Mouse (Mus musculus): ENCODE measurements around the gene Nphp4. TPM values are rescaled to one million over a fixed set of nuclear protein-coding genes. Genes with fewer than 3 reads are reported as not detected.

Nphp4 gene
- polyA plus RNA-seq, 1 experiment from 2014 or later = 5.5 TPM

DNA sequence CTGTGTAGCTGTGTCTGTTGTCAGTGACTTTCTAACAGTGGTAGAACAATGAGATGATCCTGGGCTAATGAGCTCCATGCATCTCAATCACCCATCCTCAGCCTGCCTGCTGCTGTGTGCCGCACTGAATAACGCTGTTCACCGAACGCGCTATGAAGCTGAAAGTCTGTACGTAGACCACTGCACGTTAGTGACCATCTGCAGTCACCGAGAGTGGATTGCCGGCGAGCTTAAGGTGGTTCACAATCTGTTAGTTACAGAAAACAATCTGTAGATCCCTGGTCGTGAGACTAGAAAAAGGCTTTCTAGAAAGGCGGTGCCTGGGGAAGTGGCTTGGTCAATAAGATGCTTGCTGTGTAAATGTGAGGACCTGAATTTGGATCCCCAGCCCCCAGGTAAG is 22.4 kb upstream of the Nphp4 start:
- H3K36me3 ChIP-seq = no peaks in the 10 kb centered on the region
- no peak overlapping the region for H3K4me2 ChIP-seq (replicated peaks)
- H3K27me3 ChIP-seq = no peaks in the 10 kb centered on the region
- H3K27ac ChIP-seq (replicated peaks) = 0 out of 2 replicates have a peak overlapping the region, but pooled peaks have one; percentile 34
- no peak overlapping the region for H3K4me3 ChIP-seq
- peaks cover 5% of the 10 kb centered on the region; the same call in 1 of the 2 replicates for H3K4me1 ChIP-seq
- no peak for ATAC-seq (replicated peaks)
- no peak overlapping the region for H3K9ac ChIP-seq (replicated peaks)
- WGBS = 82% methylated on average over 12 of the region's 12 CpGs
- H3K9me3 ChIP-seq = no peaks in the 10 kb centered on the region

GRCm38 (mm10) chr4:152456609-152457008 is 19.9 kb upstream of the Nphp4 start:
- peaks cover 5% of the 10 kb centered on the region; the same call in 1 of the 2 replicates for H3K4me1 ChIP-seq
- H3K27ac ChIP-seq (replicated peaks) = peak overlapping the region; percentile 40; the same call in 1 of the 2 replicates
- no peaks in the 10 kb centered on the region for H3K27me3 ChIP-seq
- H3K4me2 ChIP-seq (replicated peaks) = no peak overlapping the region
- H3K36me3 ChIP-seq = no peaks in the 10 kb centered on the region
- no peak overlapping the region for H3K4me3 ChIP-seq
- WGBS = 81% methylated on average over 18 of the region's 18 CpGs
- no peak overlapping the region for H3K9ac ChIP-seq (replicated peaks)
- H3K9me3 ChIP-seq = no peaks in the 10 kb centered on the region
- no peak for ATAC-seq (replicated peaks)

DNA sequence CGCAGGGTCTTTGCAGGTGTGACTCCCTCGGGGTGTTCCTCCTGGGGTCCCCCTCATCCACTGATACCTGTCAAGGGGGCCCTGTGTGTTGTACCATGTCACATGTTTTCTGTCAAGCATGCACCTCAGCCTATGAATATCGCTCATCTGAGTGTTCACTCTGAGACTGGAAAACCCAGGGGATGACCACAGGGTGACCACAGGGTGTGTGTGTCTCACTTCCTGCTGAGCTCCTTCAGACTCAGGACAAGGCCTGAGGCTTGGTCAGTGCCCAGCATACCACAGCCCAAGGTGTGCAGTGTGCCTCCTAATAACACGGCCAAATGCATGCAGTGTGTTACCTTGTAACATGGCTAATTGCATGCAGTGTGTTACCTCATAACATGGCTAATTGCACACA is 18.8 kb upstream of the Nphp4 start:
- ATAC-seq (replicated peaks) = no peak
- no peak overlapping the region; the same call in 1 of the 2 replicates for H3K27ac ChIP-seq (replicated peaks)

GRCm38 (mm10) chr4:152462516-152462915 is 14.0 kb upstream of the Nphp4 start:
- no peak overlapping the region for H3K4me2 ChIP-seq (replicated peaks)
- no peak overlapping the region for H3K4me3 ChIP-seq
- WGBS = 85% methylated on average over 12 of the region's 12 CpGs
- H3K9me3 ChIP-seq = no peaks in the 10 kb centered on the region
- H3K27me3 ChIP-seq = no peaks in the 10 kb centered on the region
- no peak overlapping the region for H3K27ac ChIP-seq (replicated peaks)
- peaks cover 11% of the 10 kb centered on the region for H3K4me1 ChIP-seq
- H3K9ac ChIP-seq (replicated peaks) = no peak overlapping the region
- H3K36me3 ChIP-seq = no peaks in the 10 kb centered on the region
- no peak for ATAC-seq (replicated peaks)

More for the DNA sequence above, 18.8 kb upstream of the Nphp4 start:
- 93% methylated on average over 4 of the region's 4 CpGs for WGBS
- Histone ChIP-seq H3K4me2 (replicated peaks) (no peak overlapping the region), H3K4me1 (peaks cover 5% of the 10 kb centered on the region; the same call in 1 of the 2 replicates), H3K9me3 (no peaks in the 10 kb centered on the region), H3K27me3 (no peaks in the 10 kb centered on the region), H3K4me3 (no peak overlapping the region), H3K9ac (replicated peaks) (no peak overlapping the region), H3K36me3 (no peaks in the 10 kb centered on the region)

GRCm38 (mm10) chr4:152463147-152463546 is 13.4 kb upstream of the Nphp4 start:
- no peak for ATAC-seq (replicated peaks)
- Histone ChIP-seq H3K4me2 (replicated peaks) (no peak overlapping the region), H3K36me3 (no peaks in the 10 kb centered on the region), H3K4me3 (no peak overlapping the region), H3K27me3 (no peaks in the 10 kb centered on the region), H3K9ac (replicated peaks) (no peak overlapping the region), H3K9me3 (no peaks in the 10 kb centered on the region), H3K4me1 (peaks cover 11% of the 10 kb centered on the region), H3K27ac (replicated peaks) (no peak overlapping the region)
- 89% methylated on average over 9 of the region's 9 CpGs for WGBS

GRCm38 (mm10) chr4:152465116-152465515 is 11.4 kb upstream of the Nphp4 start:
- WGBS = 4% methylated on average over 8 of the region's 8 CpGs
- Histone ChIP-seq H3K36me3 (no peaks in the 10 kb centered on the region), H3K27me3 (no peaks in the 10 kb centered on the region), H3K9me3 (no peaks in the 10 kb centered on the region), H3K4me1 (peaks cover 11% of the 10 kb centered on the region), H3K27ac (replicated peaks) (no peak overlapping the region; the same call in 1 of the 2 replicates), H3K9ac (replicated peaks) (no peak overlapping the region), H3K4me2 (replicated peaks) (no peak overlapping the region), H3K4me3 (no peak overlapping the region)
- peak; percentile 61; the same call in 1 of the 2 replicates for ATAC-seq (replicated peaks)

DNA sequence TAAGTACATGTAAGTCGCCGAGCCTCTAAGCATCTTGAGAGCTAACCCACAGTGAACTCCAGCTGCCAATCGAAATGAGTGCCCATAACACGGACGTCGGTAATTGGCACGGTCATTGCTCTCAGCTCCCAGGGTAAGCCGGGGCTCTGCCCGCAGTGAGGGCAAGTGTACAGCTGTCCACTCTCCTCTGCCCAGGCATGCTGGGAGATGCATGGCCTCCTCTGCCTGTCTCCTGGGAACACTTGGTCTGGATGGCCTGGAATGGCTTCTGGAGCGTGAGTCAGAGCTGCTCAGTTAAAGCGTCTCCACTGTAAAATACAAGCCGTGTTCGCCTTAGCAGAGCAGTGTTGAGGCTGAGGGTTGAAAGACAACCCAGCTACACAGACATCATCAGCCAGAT is 9.9 kb upstream of the Nphp4 start:
- H3K4me3 ChIP-seq = no peak overlapping the region
- H3K9ac ChIP-seq (replicated peaks) = no peak overlapping the region
- H3K36me3 ChIP-seq = no peaks in the 10 kb centered on the region
- WGBS = 85% methylated on average over 13 of the region's 13 CpGs
- peaks cover under 1% of the 10 kb centered on the region; the same call in 1 of the 2 replicates for H3K9me3 ChIP-seq
- H3K4me2 ChIP-seq (replicated peaks) = no peak overlapping the region
- ATAC-seq (replicated peaks) = no peak
- H3K27me3 ChIP-seq = no peaks in the 10 kb centered on the region
- H3K27ac ChIP-seq (replicated peaks) = no peak overlapping the region
- peaks cover 11% of the 10 kb centered on the region for H3K4me1 ChIP-seq

GRCm38 (mm10) chr4:152467951-152468350 is 8.6 kb upstream of the Nphp4 start:
- 91% methylated on average over 6 of the region's 6 CpGs for WGBS
- Histone ChIP-seq H3K27me3 (no peaks in the 10 kb centered on the region), H3K9me3 (peaks cover 5% of the 10 kb centered on the region; the same call in 1 of the 2 replicates), H3K4me3 (no peak overlapping the region), H3K36me3 (no peaks in the 10 kb centered on the region), H3K27ac (replicated peaks) (no peak overlapping the region), H3K4me1 (peaks cover 11% of the 10 kb centered on the region), H3K9ac (replicated peaks) (no peak overlapping the region), H3K4me2 (replicated peaks) (no peak overlapping the region)
- peak; percentile 11; the same call in 1 of the 2 replicates for ATAC-seq (replicated peaks)

GRCm38 (mm10) chr4:152475941-152476340 is 565 bp upstream of the Nphp4 start:
- peak overlapping the region; percentile 89; the same call in 1 of the 2 replicates for H3K4me3 ChIP-seq
- 81% methylated on average over 7 of the region's 7 CpGs for WGBS

DNA sequence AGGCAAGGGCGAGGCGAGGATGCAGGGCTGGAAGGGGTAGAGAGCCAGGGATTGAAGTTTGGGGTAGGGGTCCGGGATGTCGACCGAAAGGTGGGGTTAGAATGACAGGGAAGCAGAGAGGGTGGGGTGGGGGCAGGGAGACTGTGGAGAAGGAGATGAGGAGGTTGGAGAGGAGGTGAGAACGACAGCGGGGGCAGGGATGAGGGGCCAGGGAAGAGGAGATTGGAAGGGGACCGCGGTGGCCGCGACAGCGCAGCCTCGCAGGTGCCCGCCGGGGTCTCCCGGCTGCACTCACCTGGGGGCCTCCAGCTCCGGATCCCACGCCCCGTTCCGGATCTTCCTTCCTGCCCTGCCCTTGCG is 580 bp downstream of the Nphp4 start:
- Histone ChIP-seq H3K9me3 (0 out of 2 replicates have a peak, but pooled peaks cover under 1% of the 10 kb centered on the region), H3K27me3 (no peaks in the 10 kb centered on the region), H3K27ac (replicated peaks) (0 out of 2 replicates have a peak overlapping the region, but pooled peaks have one; percentile 57), H3K36me3 (no peaks in the 10 kb centered on the region), H3K9ac (replicated peaks) (peak overlapping the region; percentile 68), H3K4me2 (replicated peaks) (peak overlapping the region; percentile 88), H3K4me3 (peak overlapping the region; percentile 89), H3K4me1 (peaks cover 24% of the 10 kb centered on the region)
- no peak; the same call in none of the 2 replicates for ATAC-seq (replicated peaks)
- WGBS = 0% methylated on average over 21 of the region's 21 CpGs

More at GRCm38 (mm10) chr4:152475941-152476340, 565 bp upstream of the Nphp4 start:
- no peak overlapping the region for H3K9ac ChIP-seq (replicated peaks)
- H3K27me3 ChIP-seq = no peaks in the 10 kb centered on the region
- H3K4me1 ChIP-seq = peaks cover 24% of the 10 kb centered on the region
- H3K36me3 ChIP-seq = no peaks in the 10 kb centered on the region
- H3K27ac ChIP-seq (replicated peaks) = no peak overlapping the region
- ATAC-seq (replicated peaks) = no peak
- H3K4me2 ChIP-seq (replicated peaks) = peak overlapping the region; percentile 88
- H3K9me3 ChIP-seq = peaks cover 5% of the 10 kb centered on the region; the same call in 1 of the 2 replicates

DNA sequence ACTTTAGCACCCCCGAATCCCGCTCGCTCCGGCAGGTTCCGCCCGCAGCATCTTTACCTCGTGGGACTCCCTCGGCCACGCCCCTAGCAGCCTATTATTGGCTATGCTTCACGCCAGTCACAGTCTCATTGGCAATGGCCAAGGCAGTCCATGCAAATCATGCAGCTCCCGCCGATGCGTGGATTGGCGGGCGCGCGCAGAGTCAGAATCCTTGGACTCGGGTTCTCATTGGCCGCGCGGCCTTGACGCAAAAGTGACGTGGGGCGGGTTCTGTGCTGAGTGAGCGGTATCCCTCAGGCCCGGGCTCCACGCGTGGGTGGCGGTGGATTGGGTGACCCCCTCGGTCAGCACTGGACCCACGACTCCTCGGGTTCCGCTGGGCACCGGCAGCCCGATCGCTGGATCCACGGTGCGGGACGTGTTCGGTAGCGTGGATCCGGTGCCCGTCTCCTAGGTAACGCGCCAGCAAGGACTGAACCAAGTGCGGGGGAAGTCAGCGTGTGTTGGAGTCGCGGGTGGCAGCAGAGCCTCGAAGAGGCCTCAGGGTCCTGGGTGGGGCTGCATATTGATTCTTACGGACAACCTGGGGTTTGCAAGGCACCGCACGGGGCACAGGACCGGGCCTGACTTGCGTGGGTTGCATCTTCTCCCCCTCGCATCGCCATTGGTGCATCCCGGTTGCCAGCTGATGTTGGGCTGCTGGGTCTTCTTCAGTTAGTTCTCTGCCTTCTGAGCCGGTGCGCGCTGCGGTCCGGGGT is 1.1 kb downstream of the Nphp4 start, which contains the start of gene Kcnab2:
Gene Kcnab2, minus strand, starts transcription at position 406 of the 758 bp plus-strand sequence.
- Histone ChIP-seq H3K4me3 (peak within 1 kb of the TSS; percentile 89), H3K4me1 (peaks cover 24% of the 10 kb centered on the region), H3K27me3 (no peaks in the 10 kb centered on the region), H3K9me3 (no peaks in the 10 kb centered on the region), H3K4me2 (replicated peaks) (peak within 1 kb of the TSS; percentile 94), H3K36me3 (no peaks in the 10 kb centered on the region), H3K9ac (replicated peaks) (peak within 1 kb of the TSS; percentile 95), H3K27ac (replicated peaks) (peak within 1 kb of the TSS; percentile 93)
- ATAC-seq (replicated peaks) = peak; percentile 97
- 0% methylated on average over 62 of the region's 63 CpGs for WGBS

- H3K4me3 ChIP-seq = peak overlapping the region; percentile 89
- H3K4me2 ChIP-seq (replicated peaks) = peak overlapping the region; percentile 94
- H3K4me1 ChIP-seq = peaks cover 24% of the 10 kb centered on the region
- H3K9me3 ChIP-seq = no peaks in the 10 kb centered on the region
- peak overlapping the region; percentile 93 for H3K27ac ChIP-seq (replicated peaks)
- ATAC-seq (replicated peaks) = no peak; the same call in 1 of the 2 replicates
- peak overlapping the region; percentile 95 for H3K9ac ChIP-seq (replicated peaks)
- H3K36me3 ChIP-seq = no peaks in the 10 kb centered on the region
- H3K27me3 ChIP-seq = no peaks in the 10 kb centered on the region
- 2% methylated on average over 13 of the region's 13 CpGs for WGBS
These were observed 1.7 kb downstream of the Nphp4 start for GRCm38 (mm10) chr4:152478224-152478567.

All from forebrain, embryonic 15.5 days (tissue).